Mouse (Mus musculus) WW6 (cell line): ENCODE measurements around the gene Hspb9.

ENCODE experiments used
- DNase-seq: peaks from one replicate; pipeline ENCODE4 v3.0.0-alpha.2; 2013; ENCODE audit warnings: low read depth, low spot score

The Hspb9 gene

DNA sequence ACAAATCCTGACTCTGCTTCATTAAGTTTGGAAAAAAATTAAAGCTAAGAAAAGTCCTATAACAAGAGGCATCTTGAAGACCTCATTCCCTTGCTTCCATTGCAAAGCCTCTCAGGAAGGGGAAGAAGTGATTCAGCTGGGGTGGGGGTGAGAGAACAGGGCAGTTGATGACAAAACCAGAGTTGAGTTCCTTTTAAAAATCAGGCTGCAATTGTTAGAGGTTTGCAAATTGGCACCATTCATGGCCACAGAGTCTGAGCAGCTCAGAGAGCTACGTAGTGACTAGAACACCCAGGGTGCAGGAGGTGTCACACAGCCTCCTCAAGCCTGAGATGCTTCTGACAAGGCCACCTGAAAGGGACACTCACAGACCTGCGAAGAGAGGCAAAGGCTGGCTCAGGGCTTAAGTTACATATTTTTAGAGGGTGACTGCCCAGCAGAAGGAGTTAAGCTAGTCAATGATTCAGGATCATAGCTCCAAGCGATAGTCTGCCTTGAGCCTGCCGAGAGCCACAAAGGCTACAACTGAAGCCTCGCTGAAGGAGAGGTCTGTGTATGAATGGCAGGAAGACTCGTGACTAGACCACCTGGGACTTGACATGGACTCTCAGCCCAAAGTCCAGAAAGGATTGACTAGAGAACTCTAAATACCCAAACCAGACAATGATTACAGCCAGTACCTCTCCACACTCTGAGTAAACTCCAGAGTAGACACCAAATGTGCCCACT, 17.0 kb downstream of the Hspb9 start:
- no peak for DNase-seq

- DNase-seq = no peak
Measured at GRCm38 (mm10) chr11:100735134-100735865, 21.6 kb downstream of the Hspb9 start.

- no peak for DNase-seq
Measured at GRCm38 (mm10) chr11:100735954-100736745, 22.5 kb downstream of the Hspb9 start.

DNA sequence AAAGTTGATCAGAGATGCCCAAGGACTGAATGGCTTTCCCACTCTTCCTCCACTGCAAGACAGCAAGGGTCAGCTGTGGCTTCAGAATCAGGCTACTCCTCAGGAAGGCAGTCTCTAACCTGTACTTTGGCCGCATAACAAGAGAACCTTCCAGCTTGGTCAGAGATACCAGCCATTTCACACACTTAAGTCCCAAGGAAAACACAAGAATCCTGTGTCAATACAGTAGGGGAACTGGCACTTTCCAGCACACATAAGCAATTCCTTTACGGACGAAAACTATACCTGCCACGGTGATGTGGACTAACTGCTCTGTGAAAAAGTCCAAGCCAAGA, 23.1 kb downstream of the Hspb9 start:
- no peak for DNase-seq

- DNase-seq = no peak
Measured at GRCm38 (mm10) chr11:100737105-100737733, 23.6 kb downstream of the Hspb9 start.

GRCm38 (mm10) chr11:100738066-100738604, 24.5 kb downstream of the Hspb9 start, which contains the start of gene Rab5c:
Rab5c (minus strand) TSS chr11:100738215.
- peak; percentile 99 for DNase-seq

DNA sequence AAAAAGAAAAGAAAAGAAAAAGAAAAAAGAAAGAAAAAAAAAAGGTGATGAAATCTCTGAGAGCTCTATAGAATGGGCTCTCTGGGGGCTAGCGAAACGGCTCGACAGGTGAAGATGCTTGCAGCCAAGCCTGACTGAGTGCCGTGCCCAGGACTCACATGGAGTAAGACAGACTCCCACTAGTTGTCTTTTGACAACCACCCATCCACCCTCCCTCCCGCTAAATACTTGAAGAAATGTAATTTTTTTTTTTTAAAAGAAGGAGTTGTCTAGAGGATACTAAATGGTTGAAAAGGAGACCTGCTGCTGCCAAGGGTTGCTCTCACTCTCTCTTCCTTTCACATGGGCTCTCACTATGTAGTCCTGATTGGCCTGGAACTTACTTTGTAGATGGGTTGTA, 25.1 kb downstream of the Hspb9 start:
- DNase-seq = no peak

- no peak for DNase-seq
Measured at GRCm38 (mm10) chr11:100741348-100741747, 27.7 kb downstream of the Hspb9 start.

DNA sequence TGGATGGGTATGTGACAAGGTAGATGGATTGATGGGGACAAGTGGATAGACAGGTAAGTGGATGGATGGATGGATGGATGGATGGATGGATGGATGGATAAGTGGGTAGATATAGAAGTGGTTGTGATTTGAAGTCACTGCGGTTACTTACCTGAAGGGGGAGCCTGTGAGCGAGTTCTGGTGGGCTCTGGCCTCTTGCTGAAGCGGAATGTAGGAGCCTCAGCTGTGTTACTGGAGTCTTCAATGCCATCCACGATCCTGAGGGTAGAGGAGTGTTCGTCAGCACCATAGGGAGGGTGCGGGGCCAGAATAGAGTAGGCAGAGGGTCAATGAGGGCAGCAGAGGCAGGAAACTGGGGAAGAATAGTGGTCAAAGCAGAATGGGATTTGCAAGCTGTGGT, 31.4 kb downstream of the Hspb9 start:
- no peak for DNase-seq

- no peak for DNase-seq
Measured at GRCm38 (mm10) chr11:100746546-100746945, 32.9 kb downstream of the Hspb9 start.

DNA sequence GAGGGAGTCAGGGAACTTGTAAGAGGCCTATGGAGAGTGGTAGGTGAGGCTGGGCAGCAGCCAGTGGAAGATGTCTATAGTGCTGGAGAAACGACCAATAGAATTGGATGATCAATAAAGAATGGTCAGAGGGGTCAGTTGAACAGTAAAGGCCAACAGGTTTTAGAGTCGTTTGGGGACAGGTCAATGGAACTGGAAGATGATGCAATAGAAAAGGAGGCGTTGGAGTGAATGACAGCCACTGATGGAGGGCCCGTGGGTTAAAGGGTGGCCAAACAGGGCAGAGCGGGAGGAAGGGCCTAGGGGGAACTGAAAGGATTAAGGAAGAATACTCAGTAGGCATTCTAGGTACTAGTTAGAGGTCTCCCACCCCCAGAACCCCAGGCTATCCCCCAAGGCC, 33.5 kb downstream of the Hspb9 start:
- DNase-seq = no peak

DNA sequence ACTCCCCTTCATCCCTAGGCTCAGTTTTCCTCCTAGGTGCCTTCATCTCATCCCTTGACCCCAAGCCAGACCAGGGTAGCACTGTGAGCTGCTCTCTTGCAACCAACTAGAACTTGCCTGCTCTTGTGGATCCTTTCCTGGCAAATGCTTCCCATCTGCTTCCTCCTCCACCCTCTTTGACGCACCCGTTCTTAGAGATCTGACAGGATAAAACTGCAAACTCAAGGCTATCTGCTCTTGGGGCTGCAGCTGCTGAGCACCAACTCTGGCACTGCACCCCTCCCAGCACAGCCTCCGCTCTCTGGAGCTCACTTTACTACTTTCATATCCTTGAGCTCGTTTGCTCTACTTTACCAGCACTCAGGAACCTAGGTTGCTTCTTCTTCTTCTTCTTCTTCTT, 35.0 kb downstream of the Hspb9 start:
- DNase-seq = no peak

DNA sequence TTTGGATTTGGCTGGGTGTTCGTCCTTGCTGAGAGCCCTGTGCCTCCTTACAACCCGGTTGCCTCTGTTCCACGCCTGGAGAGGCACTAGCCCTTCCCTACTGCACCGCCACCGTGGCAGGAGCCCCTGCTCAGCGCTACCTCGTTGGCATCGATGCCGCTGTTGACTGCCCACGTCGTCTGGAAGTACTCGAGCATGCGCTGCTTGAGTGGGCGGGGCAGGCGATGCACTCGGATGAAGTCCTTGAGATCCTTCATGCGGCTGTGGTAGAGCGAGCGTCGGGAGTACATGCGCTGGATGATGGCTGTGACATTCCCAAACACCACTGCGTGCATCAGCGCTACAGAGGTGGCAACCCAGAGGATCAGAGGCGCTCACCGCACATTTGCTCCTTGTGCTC, 35.8 kb downstream of the Hspb9 start:
- no peak for DNase-seq

GRCm38 (mm10) chr11:100750127-100750526, 36.5 kb downstream of the Hspb9 start:
- DNase-seq = no peak

- DNase-seq = no peak
Measured at GRCm38 (mm10) chr11:100752294-100752693, 38.6 kb downstream of the Hspb9 start.

GRCm38 (mm10) chr11:100754021-100754692, 40.5 kb downstream of the Hspb9 start:
- DNase-seq = no peak

DNA sequence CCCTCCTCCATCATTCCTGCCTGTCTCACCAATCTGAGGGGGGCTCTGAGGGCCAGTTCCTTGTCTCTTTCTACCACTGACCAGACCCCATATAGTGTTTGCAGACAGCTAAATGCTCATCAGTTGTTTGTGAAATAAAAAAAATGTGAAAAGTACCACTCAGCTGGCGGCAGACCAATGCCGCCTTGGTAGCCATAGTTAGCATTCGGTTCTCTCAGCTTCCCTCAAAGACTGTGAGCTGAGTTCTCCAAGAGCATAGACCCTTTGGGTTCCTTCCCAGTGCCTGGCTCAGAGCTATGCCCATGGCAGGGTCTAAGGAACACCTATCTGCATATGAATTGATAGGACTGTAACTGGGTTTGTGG, 41.0 kb downstream of the Hspb9 start:
- no peak for DNase-seq

DNA sequence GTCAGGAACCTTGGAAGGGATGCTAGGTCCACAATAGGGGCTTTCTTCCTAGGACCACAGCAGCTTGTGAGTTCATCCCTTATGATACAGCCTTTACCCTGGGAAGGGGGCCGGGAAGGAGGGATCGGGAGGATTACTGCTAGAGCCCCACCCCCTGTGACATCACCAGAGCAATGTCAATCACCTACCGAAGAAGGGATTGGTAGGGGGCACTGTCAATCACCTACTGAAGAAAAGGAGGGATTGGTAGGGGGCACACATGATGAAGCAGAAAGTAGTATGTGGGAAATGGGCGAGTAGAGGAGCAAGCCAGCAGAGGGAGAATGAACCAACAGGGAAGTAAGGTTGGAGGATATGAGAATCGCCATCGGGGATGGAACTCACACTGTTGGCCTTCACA, 42.8 kb downstream of the Hspb9 start:
- DNase-seq = no peak

DNA sequence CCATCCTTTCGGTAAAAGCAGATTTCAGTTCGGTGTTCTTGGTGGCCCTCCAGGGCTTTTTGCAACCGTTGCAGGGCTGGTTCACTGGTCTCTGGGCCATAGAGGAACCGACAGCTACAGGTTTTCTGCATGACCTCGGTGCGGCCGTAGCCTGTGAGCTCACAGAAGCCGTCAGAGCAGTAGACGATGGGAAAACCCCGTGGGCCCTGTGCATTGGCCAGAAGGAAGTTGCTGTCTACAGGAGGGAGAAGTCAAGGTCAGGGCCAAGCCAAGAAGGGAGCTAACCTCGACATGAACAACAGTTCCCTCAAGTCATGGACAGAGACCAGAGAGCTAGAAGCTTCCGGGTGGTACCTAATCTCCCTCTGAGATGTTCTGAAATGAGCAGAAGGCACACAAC, 43.9 kb downstream of the Hspb9 start:
- no peak for DNase-seq

DNA sequence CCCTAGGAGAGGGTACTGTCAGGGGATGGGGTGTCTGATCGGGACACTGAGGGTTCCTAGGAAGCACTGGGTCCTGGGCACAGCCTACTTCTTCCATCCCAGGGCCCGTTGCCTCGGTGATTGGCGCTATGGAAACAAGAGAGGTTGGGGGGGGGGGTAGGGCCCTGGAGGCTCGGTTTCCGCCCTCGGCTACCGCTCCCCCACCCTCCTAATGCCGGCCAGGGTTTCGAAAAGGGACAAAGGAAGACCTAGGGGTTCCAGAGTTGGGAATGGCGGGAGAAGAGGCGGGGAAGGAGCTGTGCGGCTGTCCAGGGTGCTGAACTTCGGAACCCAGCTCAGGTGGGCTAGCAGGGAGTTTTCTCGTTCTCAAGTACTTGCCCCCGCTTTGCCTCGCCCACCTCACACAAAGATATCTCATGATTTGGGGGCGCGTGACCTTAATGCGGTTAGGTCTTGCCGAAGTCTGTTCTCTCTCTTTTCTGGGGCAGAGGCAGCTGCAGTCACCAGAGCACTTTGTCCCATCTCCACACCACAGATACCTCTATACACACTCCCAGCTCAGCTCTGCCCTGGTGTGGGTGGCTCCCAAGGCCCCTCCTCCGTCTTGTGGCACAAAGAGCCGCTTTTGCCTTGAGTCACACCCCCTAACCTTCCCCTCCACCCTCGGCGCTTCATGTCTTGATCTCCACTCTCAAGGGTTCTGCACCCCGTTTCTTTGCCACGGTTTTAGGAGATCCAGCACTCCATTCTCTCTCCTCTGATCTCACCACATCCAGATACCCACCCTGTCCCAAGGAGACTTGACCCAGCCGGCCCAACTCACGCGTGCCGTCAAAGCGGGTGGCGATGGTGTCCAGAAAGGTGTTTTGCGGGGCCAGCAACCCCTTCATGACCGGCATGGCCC, 45.3 kb downstream of the Hspb9 start:
- no peak for DNase-seq
